Mouse (Mus musculus) cortical plate, adult 2 months (tissue): ENCODE data around the gene N4bp2l1.

Experiments used
- CTCF ChIP-seq: fragments of 200-500 bp; IDR thresholded peaks from 2 replicates; pipeline ENCODE4 v1.5.1; 2011; ENCODE audit warnings: mild to moderate bottlenecking, control low read depth, low read length; ENCODE audit not compliant: insufficient read depth; ENCODE audit errors: extremely low read depth
- POLR2A ChIP-seq: fragments of 200-500 bp; IDR thresholded peaks from 2 replicates; pipeline ENCODE4 v1.6.1; 2011; ENCODE audit warnings: mild to moderate bottlenecking, low read length, control low read depth; ENCODE audit not compliant: insufficient read depth; ENCODE audit errors: extremely low read depth

- no peak for TF ChIP-seq POLR2A
- no peak for TF ChIP-seq CTCF
Observed at GRCm38 (mm10) chr5:150611697-150612096, 14.7 kb upstream of the N4bp2l1 start.
